Comparison of ENCODE assay signal across 8 mouse cellular contexts in the genomic region with DNA sequence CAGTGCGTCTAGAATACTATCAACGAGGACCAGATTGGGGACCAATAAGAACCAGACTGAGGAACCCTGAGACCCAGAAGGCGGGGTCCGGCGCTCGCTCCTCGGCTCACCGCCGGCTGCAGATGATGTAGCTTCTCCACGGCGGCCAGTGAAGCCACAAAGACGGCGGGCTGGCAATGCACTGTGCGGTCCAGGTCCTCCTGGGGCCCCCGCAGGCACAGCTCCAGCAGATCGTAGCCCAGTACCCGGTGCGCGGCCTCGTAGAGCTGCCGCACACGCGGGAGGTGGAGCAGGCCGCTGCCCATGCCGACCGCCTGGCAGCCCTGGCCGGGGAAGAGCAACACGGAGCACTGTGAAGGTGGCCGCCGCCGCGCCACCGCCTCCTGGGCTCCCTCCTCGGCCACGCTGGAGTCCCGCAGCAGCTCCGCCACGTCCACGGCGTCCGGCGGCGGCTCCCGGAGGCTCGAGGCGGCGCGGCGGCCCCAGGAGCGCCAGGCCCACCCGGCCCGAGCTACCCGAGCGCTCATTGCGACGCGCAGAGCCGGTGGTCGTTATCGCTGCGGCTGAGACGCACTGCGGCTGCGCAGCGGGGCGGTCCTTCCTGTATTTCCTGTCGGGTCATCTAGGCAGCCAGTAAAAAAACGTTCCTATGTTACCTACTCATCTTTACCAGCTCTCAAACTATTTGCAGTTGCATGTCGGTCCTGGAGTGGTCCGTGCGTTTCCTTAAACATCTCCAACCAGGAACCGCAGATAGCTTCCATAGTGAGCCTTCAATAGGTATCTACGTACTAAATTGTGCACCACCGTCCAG. TPM values are rescaled to one million over a fixed set of nuclear protein-coding genes. Genes with fewer than 3 reads are reported as not detected.
DNase-seq lines count a peak whose midpoint lies in the region; ATAC-seq lines count a peak whose summit lies in the region.

No protein-coding gene starts in this region.

- H3K27me3 ChIP-seq in hindbrain, embryonic 16.5 days (replicated peaks; ENCODE audit: control insufficient read depth, insufficient read depth, low read length): no peaks in the 10 kb centered on the region

- H3K27ac ChIP-seq in hindbrain, embryonic 16.5 days (ENCODE audit: low read depth, low read length): peak overlapping the region; percentile 97

- WGBS in hindbrain, embryonic 16.5 days: 1% methylated on average over 49 of the region's 74 CpGs

- H3K4me1 ChIP-seq in hindbrain, embryonic 16.5 days (ENCODE audit: control insufficient read depth, insufficient read depth, low read depth, low read length): peaks cover 8% of the 10 kb centered on the region

- no peaks in the 10 kb centered on the region for H3K9me3 ChIP-seq in hindbrain, embryonic 16.5 days (ENCODE audit: control insufficient read depth, low read length)

- peak; percentile 93 for DNase-seq in ZHBTc4 (ENCODE audit: low read depth, low spot score)
- DNase-seq in cerebellum, postnatal 4 days (ENCODE audit: low spot score in 2 of 2): peak; percentile 73 to 83
- peak; percentile 84 for DNase-seq in gastrocnemius, adult 18-20 months (ENCODE audit: low spot score)
- DNase-seq in left cerebral cortex, adult 11 months (ENCODE audit: low spot score): peak; percentile 71
- peak; percentile 92 for DNase-seq in lung, postnatal 36 days
- DNase-seq in retina, embryonic 14.5 days (ENCODE audit: low spot score): peak; percentile 92
- peak; percentile 88 to 92 for DNase-seq in thymus, postnatal 36 days

- H3K36me3 ChIP-seq in hindbrain, embryonic 16.5 days (ENCODE audit: control insufficient read depth, insufficient read depth, low read length): peaks cover 4% of the 10 kb centered on the region; the same call in 1 of the 2 replicates

- H3K4me2 ChIP-seq in hindbrain, embryonic 16.5 days (ENCODE audit: low read length): peak overlapping the region; percentile 87

- H3K9ac ChIP-seq in hindbrain, embryonic 16.5 days (ENCODE audit: low read depth, low read length): peak overlapping the region; percentile 98

- H3K4me3 ChIP-seq in hindbrain, embryonic 16.5 days (ENCODE audit: low read length): peak overlapping the region; percentile 89

- ATAC-seq in hindbrain, embryonic 16.5 days: peak; percentile 95

RNA-seq across cellular contexts. Expression of a gene that starts 8.0 kb away (rescaled TPM):
- total RNA-seq in gastrocnemius, adult 18-20 months (2021): 10 to 100 TPM; 19.6 to 26.8 TPM
- polyA plus RNA-seq in hindbrain, embryonic 16.5 days (2015; fragmentation: Nextera tagmentation; extraction: Ambion mirVana): 11.5 and 12.7 TPM in 2 replicates

RNA-seq across cellular contexts. Expression of a gene that starts 8.2 kb away (rescaled TPM):
- 10 to 100 TPM; 20.4 to 22.1 TPM for total RNA-seq in gastrocnemius, adult 18-20 months (2021)
- 29.4 and 32.7 TPM in 2 replicates for polyA plus RNA-seq in hindbrain, embryonic 16.5 days (2015; fragmentation: Nextera tagmentation; extraction: Ambion mirVana)

RNA-seq across cellular contexts. Expression of a gene that starts 28.7 kb away (rescaled TPM):
- 1 to 10 TPM in 1 of 2 experiments, under 1 TPM in 1; 0.91 to 1.4 TPM for total RNA-seq in gastrocnemius, adult 18-20 months (2021)
- polyA plus RNA-seq in hindbrain, embryonic 16.5 days (2015; fragmentation: Nextera tagmentation; extraction: Ambion mirVana): 0.29 and 0.65 TPM in 2 replicates

RNA-seq across cellular contexts. Expression of a gene that starts 39.6 kb away (rescaled TPM):
- total RNA-seq in gastrocnemius, adult 18-20 months (2021): 1 to 10 TPM; 3.6 to 4.0 TPM
- 42.6 and 49.6 TPM in 2 replicates for polyA plus RNA-seq in hindbrain, embryonic 16.5 days (2015; fragmentation: Nextera tagmentation; extraction: Ambion mirVana)

RNA-seq across cellular contexts. Expression of a gene that starts 44.7 kb away (rescaled TPM):
- 1 to 10 TPM; 3.5 to 4.3 TPM for total RNA-seq in gastrocnemius, adult 18-20 months (2021)
- 119 and 127 TPM in 2 replicates for polyA plus RNA-seq in hindbrain, embryonic 16.5 days (2015; fragmentation: Nextera tagmentation; extraction: Ambion mirVana)

Comparison
In these comparisons a context has a peak if more than half of its experiments do, and no peak if none do; other contexts are left out.
1. Peak in every context shown above with its lines: DNase-seq, ATAC-seq, H3K4me3 ChIP-seq and H3K27ac ChIP-seq.